Mouse (Mus musculus): ENCODE measurements around the gene Vmn1r228. TPM values are rescaled to one million over a fixed set of nuclear protein-coding genes. Genes with fewer than 3 reads are reported as not detected.

Gene Vmn1r228
- polyA plus RNA-seq (2011; ENCODE audit: insufficient read depth, insufficient read length, low replicate concordance, missing spikeins): not detected in 2 replicates

DNA sequence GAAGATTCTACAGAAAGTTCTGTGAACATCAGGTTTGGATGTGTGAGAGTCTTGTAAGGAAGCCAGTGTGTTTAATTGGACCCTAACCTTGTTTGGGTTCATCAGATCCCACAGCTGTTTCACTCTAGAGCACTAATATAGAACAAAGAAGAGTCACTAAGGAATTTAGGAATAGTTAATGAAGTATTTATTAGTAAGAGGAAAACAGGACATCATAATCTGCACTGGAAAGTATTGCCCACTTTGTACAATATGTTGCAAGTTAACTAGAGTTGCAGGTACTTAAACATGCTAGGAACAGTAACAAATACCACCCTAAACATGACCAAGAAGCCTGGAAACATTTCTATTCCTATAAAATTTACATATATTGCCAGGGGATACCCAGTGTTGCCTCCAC is at the start of gene Vmn1r228:
TSS of gene Vmn1r228 (minus strand) at position 101 of the 400 bp plus-strand sequence.
- Histone ChIP-seq H3K4me3 (replicated peaks; ENCODE audit: control insufficient read depth, low read depth, low read length) (no peak within 1 kb of the TSS), H3K27ac (ENCODE audit: control insufficient read depth, insufficient read depth, low read depth, low read length, poor library complexity) (no peak within 1 kb of the TSS), H3K4me1 (ENCODE audit: control insufficient read depth, insufficient read depth, low read length) (no peaks in the 10 kb centered on the region)
- TF ChIP-seq CTCF (IDR thresholded peaks at IDR 0.05; ENCODE audit: control insufficient read depth, insufficient read depth, low read length) (no peak), POLR2A (IDR thresholded peaks at IDR 0.05; ENCODE audit: borderline replicate concordance, control insufficient read depth, low read depth, low read length) (no peak)

- WGBS: 47% methylated on average over 1 of the region's 1 CpGs
- TF ChIP-seq CTCF (IDR thresholded peaks at IDR 0.05; ENCODE audit: control insufficient read depth, insufficient read depth, low read length) (no peak), POLR2A (IDR thresholded peaks at IDR 0.05; ENCODE audit: borderline replicate concordance, control insufficient read depth, low read depth, low read length) (no peak)
- H3K4me1 ChIP-seq (ENCODE audit: control insufficient read depth, insufficient read depth, low read length): no peaks in the 10 kb centered on the region
- no peak within 1 kb of the TSS for H3K27ac ChIP-seq (ENCODE audit: control insufficient read depth, insufficient read depth, low read depth, low read length, poor library complexity)
- H3K4me3 ChIP-seq (replicated peaks; ENCODE audit: control insufficient read depth, low read depth, low read length): no peak within 1 kb of the TSS
These were observed 25.3 kb upstream of the Vmn1r228 start, which contains the start of gene Vmn1r229 for GRCm38 (mm10) chr17:20811255-20811654. Gene Vmn1r229, plus strand, starts transcription at chr17:20811555.

GRCm38 (mm10) chr17:20729543-20729942 is 56.4 kb downstream of the Vmn1r228 start, which contains the start of gene Vmn1r227:
Gene Vmn1r227, plus strand, starts transcription at chr17:20729843.
- H3K27ac ChIP-seq (ENCODE audit: control insufficient read depth, insufficient read depth, low read depth, low read length, poor library complexity): no peak within 1 kb of the TSS
- 15% methylated on average over 1 of the region's 1 CpGs for WGBS

More at GRCm38 (mm10) chr17:20729543-20729942, 56.4 kb downstream of the Vmn1r228 start, which contains the start of gene Vmn1r227:
- Histone ChIP-seq H3K4me3 (replicated peaks; ENCODE audit: control insufficient read depth, low read depth, low read length) (no peak within 1 kb of the TSS), H3K4me1 (ENCODE audit: control insufficient read depth, insufficient read depth, low read length) (no peaks in the 10 kb centered on the region)
- no peak for TF ChIP-seq CTCF (IDR thresholded peaks at IDR 0.05; ENCODE audit: control insufficient read depth, insufficient read depth, low read length)
- no peak for TF ChIP-seq POLR2A (IDR thresholded peaks at IDR 0.05; ENCODE audit: borderline replicate concordance, control insufficient read depth, low read depth, low read length)

Other genes with a start within 250 kb of the Vmn1r228 start
- gene Vmn2r109, start 221.4 kb downstream of the Vmn1r228 start, polyA plus RNA-seq (2011; ENCODE audit: insufficient read depth, insufficient read length, low replicate concordance, missing spikeins): not detected in 2 replicates
- 0.11 TPM in 1 of 2 replicates, not detected in the other for gene Vmn2r110, start 189.7 kb downstream of the Vmn1r228 start, polyA plus RNA-seq (2011; ENCODE audit: insufficient read depth, insufficient read length, low replicate concordance, missing spikeins)
- not detected in 2 replicates for gene Fpr-rs3, start 161.3 kb downstream of the Vmn1r228 start, polyA plus RNA-seq (2011; ENCODE audit: insufficient read depth, insufficient read length, low replicate concordance, missing spikeins)
- not detected in 2 replicates for gene Vmn1r226, start 103.3 kb downstream of the Vmn1r228 start, polyA plus RNA-seq (2011; ENCODE audit: insufficient read depth, insufficient read length, low replicate concordance, missing spikeins)
- gene Vmn1r227, start 56.3 kb downstream of the Vmn1r228 start, polyA plus RNA-seq (2011; ENCODE audit: insufficient read depth, insufficient read length, low replicate concordance, missing spikeins): not detected in 2 replicates
- 0.14 TPM in 1 of 2 replicates, not detected in the other for gene Vmn1r229, start 25.4 kb upstream of the Vmn1r228 start, polyA plus RNA-seq (2011; ENCODE audit: insufficient read depth, insufficient read length, low replicate concordance, missing spikeins)
- gene Vmn1r230, start 54.3 kb upstream of the Vmn1r228 start, polyA plus RNA-seq (2011; ENCODE audit: insufficient read depth, insufficient read length, low replicate concordance, missing spikeins): not detected in 2 replicates
- gene Vmn1r231, start 118.9 kb upstream of the Vmn1r228 start, polyA plus RNA-seq (2011; ENCODE audit: insufficient read depth, insufficient read length, low replicate concordance, missing spikeins): not detected in 2 replicates
- not detected in 2 replicates for gene Vmn1r232, start 133.6 kb upstream of the Vmn1r228 start, polyA plus RNA-seq (2011; ENCODE audit: insufficient read depth, insufficient read length, low replicate concordance, missing spikeins)
- 52.6 and 84.2 TPM in 2 replicates for gene Ppp2r1a, start 159.2 kb upstream of the Vmn1r228 start, polyA plus RNA-seq (2011; ENCODE audit: insufficient read depth, insufficient read length, low replicate concordance, missing spikeins)
- gene Vmn1r233, start 210.3 kb upstream of the Vmn1r228 start, polyA plus RNA-seq (2011; ENCODE audit: insufficient read depth, insufficient read length, low replicate concordance, missing spikeins): not detected in 2 replicates
- 6.8 and 7.1 TPM in 2 replicates for gene Zfp160, start 222.7 kb upstream of the Vmn1r228 start, polyA plus RNA-seq (2011; ENCODE audit: insufficient read depth, insufficient read length, low replicate concordance, missing spikeins)